Mouse (Mus musculus): ENCODE data around the gene Rpl11. TPM values are rescaled to one million over a fixed set of nuclear protein-coding genes. Genes with fewer than 3 reads are reported as not detected.
A peak's percentile ranks its signal among the peaks of the same experiment; 100 is the strongest.
"Not testable (repeated sequence)": the region's sequence is repeated elsewhere in the genome, so short reads cannot be mapped to it uniquely, and the experiment has no call there.

Gene Rpl11
- 236 and 245 TPM in 2 replicates for polyA plus RNA-seq (2015; fragmentation: Nextera tagmentation; extraction: Ambion mirVana)

GRCm38 (mm10) chr4:136053247-136053596, at the start of gene Rpl11:
Gene Rpl11, minus strand, starts transcription at chr4:136053428.
- Histone ChIP-seq H3K36me3 (peaks cover 34% of the 10 kb centered on the region), H3K9me3 (replicated peaks) (no peaks in the 10 kb centered on the region), H3K4me3 (peak within 1 kb of the TSS; percentile 98), H3K27ac (peak within 1 kb of the TSS; percentile 88), H3K4me1 (replicated peaks) (peaks cover 20% of the 10 kb centered on the region), H3K4me2 (peak within 1 kb of the TSS; percentile 87), H3K27me3 (no peaks in the 10 kb centered on the region), H3K9ac (peak within 1 kb of the TSS; percentile 98)
- WGBS = 0% methylated on average over 21 of the region's 21 CpGs
- peak; percentile 97 for ATAC-seq (replicated peaks; ENCODE audit: insufficient number of reproducible peaks, insufficient read depth, low FRiP score, low read depth)

DNA sequence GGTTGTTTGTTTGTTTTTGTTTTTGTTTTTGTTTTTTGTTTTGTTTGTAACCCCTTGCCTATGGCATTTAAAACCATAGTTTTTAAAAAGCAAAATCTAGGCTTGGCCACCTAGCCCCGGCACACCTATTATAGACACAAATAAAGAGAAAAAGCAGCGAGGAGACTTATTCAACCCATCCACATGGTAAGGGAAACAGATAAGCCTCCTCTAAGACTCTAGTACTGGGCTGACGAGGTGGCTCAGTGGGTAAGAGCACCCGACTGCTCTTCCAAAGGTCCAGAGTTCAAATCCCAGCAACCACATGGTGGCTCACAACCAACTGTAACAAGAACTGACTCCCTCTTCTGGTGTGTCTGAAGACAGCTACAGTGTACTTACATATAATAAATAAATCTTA, 48.5 kb upstream of the Rpl11 start:
- not testable (repeated sequence) for H3K4me2 ChIP-seq; H3K27me3 ChIP-seq; H3K4me3 ChIP-seq; H3K27ac ChIP-seq; H3K9me3 ChIP-seq (replicated peaks); H3K36me3 ChIP-seq; ATAC-seq (replicated peaks; ENCODE audit: insufficient number of reproducible peaks, insufficient read depth, low FRiP score, low read depth); H3K9ac ChIP-seq
- 75% methylated on average over 4 of the region's 4 CpGs for WGBS
- peaks cover 28% of the 10 kb centered on the region for H3K4me1 ChIP-seq (replicated peaks)

- Histone ChIP-seq H3K27me3 (no peaks in the 10 kb centered on the region), H3K4me2 (no peak overlapping the region), H3K4me1 (replicated peaks) (peaks cover 26% of the 10 kb centered on the region), H3K4me3 (no peak overlapping the region), H3K27ac (no peak overlapping the region), H3K9me3 (replicated peaks) (no peaks in the 10 kb centered on the region), H3K36me3 (no peaks in the 10 kb centered on the region), H3K9ac (no peak overlapping the region)
- 47% methylated on average over 12 of the region's 12 CpGs for WGBS
- no peak for ATAC-seq (replicated peaks; ENCODE audit: insufficient number of reproducible peaks, insufficient read depth, low FRiP score, low read depth)
Measured at GRCm38 (mm10) chr4:136100396-136101070, 47.3 kb upstream of the Rpl11 start.

DNA sequence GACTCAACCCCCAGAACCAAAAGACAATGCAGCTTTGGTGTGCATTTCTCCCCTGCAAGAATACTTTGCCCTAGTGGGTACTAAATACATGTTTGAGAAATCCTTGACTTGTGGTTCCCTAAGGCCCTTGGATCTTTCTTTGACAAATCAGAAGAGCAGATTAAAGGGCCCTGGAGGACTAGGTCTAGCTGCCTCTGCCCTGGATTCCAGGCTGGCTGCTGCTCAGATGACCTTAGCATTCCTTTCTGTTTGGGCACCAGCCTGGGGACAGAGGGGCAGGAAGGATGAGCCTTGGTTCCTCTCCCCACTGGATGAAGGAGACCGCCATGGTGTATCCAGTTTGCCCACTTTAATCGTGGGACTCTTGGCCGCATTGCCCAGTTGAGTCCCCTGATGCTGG, 45.2 kb upstream of the Rpl11 start:
- 95% methylated on average over 3 of the region's 3 CpGs for WGBS
- no peak overlapping the region for H3K4me3 ChIP-seq
- H3K4me1 ChIP-seq (replicated peaks) = peaks cover 14% of the 10 kb centered on the region
- no peak overlapping the region for H3K9ac ChIP-seq
- H3K36me3 ChIP-seq = no peaks in the 10 kb centered on the region
- no peak overlapping the region for H3K4me2 ChIP-seq
- no peak for ATAC-seq (replicated peaks; ENCODE audit: insufficient number of reproducible peaks, insufficient read depth, low FRiP score, low read depth)
- H3K9me3 ChIP-seq (replicated peaks) = no peaks in the 10 kb centered on the region
- H3K27me3 ChIP-seq = no peaks in the 10 kb centered on the region
- H3K27ac ChIP-seq = no peak overlapping the region

- H3K9ac ChIP-seq = no peak overlapping the region
- no peak overlapping the region for H3K27ac ChIP-seq
- no peaks in the 10 kb centered on the region for H3K9me3 ChIP-seq (replicated peaks)
- ATAC-seq (replicated peaks; ENCODE audit: insufficient number of reproducible peaks, insufficient read depth, low FRiP score, low read depth) = no peak
- H3K27me3 ChIP-seq = no peaks in the 10 kb centered on the region
- no peak overlapping the region for H3K4me3 ChIP-seq
- no peaks in the 10 kb centered on the region for H3K36me3 ChIP-seq
- H3K4me2 ChIP-seq = no peak overlapping the region
- peaks cover 14% of the 10 kb centered on the region for H3K4me1 ChIP-seq (replicated peaks)
- WGBS = 69% methylated on average over 11 of the region's 11 CpGs
Measured at GRCm38 (mm10) chr4:136096446-136097113, 43.4 kb upstream of the Rpl11 start.

GRCm38 (mm10) chr4:136095490-136096105, 42.4 kb upstream of the Rpl11 start:
- H3K4me2 ChIP-seq = no peak overlapping the region
- no peaks in the 10 kb centered on the region for H3K27me3 ChIP-seq
- WGBS = 72% methylated on average over 9 of the region's 9 CpGs
- H3K4me3 ChIP-seq = no peak overlapping the region
- H3K4me1 ChIP-seq (replicated peaks) = peaks cover 11% of the 10 kb centered on the region
- ATAC-seq (replicated peaks; ENCODE audit: insufficient number of reproducible peaks, insufficient read depth, low FRiP score, low read depth) = no peak
- no peaks in the 10 kb centered on the region for H3K36me3 ChIP-seq
- no peak overlapping the region for H3K9ac ChIP-seq
- no peak overlapping the region for H3K27ac ChIP-seq
- H3K9me3 ChIP-seq (replicated peaks) = no peaks in the 10 kb centered on the region

DNA sequence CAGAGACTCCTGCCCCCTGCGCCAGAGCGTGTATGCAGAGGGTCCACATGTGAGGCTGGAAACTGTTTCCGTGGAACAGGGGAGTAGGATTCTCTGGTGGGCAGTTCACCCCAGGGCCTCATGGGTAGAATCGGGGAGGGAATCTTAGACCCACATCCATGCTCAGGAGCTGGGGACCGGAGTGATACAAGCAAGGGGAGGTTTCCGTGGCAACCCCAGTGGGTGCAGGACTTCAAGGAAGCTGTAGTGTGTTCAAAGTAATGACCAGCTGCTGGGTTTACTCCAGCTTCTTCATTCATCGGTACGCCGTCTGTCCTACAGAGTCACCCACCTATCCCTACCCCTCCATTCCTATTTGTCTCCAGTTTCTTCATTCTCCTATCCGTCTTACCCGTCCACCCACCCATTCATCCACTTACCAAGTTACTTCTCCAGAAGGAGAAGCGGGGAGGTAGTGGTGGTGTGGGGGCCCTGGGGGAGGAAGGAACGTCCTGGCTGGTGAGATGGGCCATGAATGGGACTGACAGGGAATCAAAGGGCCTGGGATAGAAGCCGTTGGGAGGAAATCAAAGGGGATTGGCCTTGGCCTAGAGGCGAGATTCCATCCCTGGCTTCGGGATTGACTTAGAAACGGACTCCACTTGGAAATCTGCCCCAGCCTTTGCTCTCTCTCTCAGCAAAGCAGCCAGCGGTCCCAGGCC, 41.4 kb upstream of the Rpl11 start:
- Histone ChIP-seq H3K9me3 (replicated peaks) (no peaks in the 10 kb centered on the region), H3K27me3 (no peaks in the 10 kb centered on the region), H3K4me1 (replicated peaks) (peaks cover 2% of the 10 kb centered on the region), H3K9ac (no peak overlapping the region), H3K4me2 (no peak overlapping the region), H3K36me3 (no peaks in the 10 kb centered on the region), H3K4me3 (no peak overlapping the region), H3K27ac (no peak overlapping the region)
- no peak for ATAC-seq (replicated peaks; ENCODE audit: insufficient number of reproducible peaks, insufficient read depth, low FRiP score, low read depth)
- 81% methylated on average over 18 of the region's 18 CpGs for WGBS

DNA sequence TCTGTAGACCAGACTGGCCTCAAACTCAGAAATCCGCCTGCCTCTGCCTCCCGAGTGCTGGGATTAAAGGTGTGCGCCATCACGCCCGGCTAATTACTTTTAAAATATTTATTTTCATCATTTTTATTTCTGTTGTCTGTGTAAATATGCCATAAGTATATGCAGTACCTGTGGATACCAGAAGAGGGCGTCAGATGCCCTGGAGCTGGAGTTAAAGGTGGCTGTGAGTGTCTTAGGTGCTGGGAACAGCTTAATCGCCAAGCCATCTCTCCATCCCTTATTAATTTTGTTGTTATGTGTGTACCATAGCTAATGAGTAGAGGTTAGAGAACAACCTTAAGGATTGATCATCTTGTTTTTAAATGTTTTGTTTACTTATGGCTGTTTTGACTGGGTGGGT, 39.3 kb upstream of the Rpl11 start:
- Histone ChIP-seq H3K27ac (no peak overlapping the region), H3K4me2 (no peak overlapping the region), H3K4me3 (no peak overlapping the region), H3K4me1 (replicated peaks) (no peaks in the 10 kb centered on the region; the same call in none of the 2 replicates), H3K9me3 (replicated peaks) (no peaks in the 10 kb centered on the region), H3K9ac (no peak overlapping the region), H3K36me3 (no peaks in the 10 kb centered on the region), H3K27me3 (no peaks in the 10 kb centered on the region)
- 81% methylated on average over 7 of the region's 7 CpGs for WGBS
- no peak for ATAC-seq (replicated peaks; ENCODE audit: insufficient number of reproducible peaks, insufficient read depth, low FRiP score, low read depth)

DNA sequence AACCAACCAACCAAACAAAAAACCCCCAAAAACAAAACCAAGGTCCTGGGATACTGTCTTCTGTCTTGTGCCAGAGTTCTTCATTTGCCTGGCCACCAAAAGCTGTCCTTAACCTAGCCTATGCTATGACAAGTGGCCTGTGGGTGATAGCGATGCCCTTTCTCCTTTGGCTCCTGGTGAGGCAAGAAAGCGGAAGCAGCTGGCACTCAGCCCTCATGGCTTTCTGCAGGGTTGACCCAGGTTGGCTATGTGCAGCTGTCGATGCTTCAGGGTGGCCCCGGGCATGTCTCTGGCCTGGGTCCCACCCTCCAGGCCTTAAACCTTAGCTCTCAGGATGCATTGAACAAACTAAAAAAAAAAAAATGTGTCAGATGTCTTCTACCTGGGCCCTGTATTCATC, 38.1 kb upstream of the Rpl11 start:
- no peak overlapping the region for H3K27ac ChIP-seq
- no peak overlapping the region for H3K4me2 ChIP-seq
- no peaks in the 10 kb centered on the region for H3K9me3 ChIP-seq (replicated peaks)
- H3K36me3 ChIP-seq = no peaks in the 10 kb centered on the region
- no peak for ATAC-seq (replicated peaks; ENCODE audit: insufficient number of reproducible peaks, insufficient read depth, low FRiP score, low read depth)
- WGBS = 97% methylated on average over 4 of the region's 4 CpGs
- H3K27me3 ChIP-seq = no peaks in the 10 kb centered on the region
- no peaks in the 10 kb centered on the region; the same call in none of the 2 replicates for H3K4me1 ChIP-seq (replicated peaks)
- H3K4me3 ChIP-seq = no peak overlapping the region
- no peak overlapping the region for H3K9ac ChIP-seq

- H3K9me3 ChIP-seq (replicated peaks) = no peaks in the 10 kb centered on the region
- WGBS = 52% methylated on average over 11 of the region's 11 CpGs
- no peak overlapping the region for H3K4me3 ChIP-seq
- 0 out of 2 replicates have a peak overlapping the region, but pooled peaks have one; percentile 55 for H3K27ac ChIP-seq
- H3K27me3 ChIP-seq = no peaks in the 10 kb centered on the region
- no peak overlapping the region for H3K9ac ChIP-seq
- no peaks in the 10 kb centered on the region; the same call in none of the 2 replicates for H3K4me1 ChIP-seq (replicated peaks)
- no peak overlapping the region for H3K4me2 ChIP-seq
- H3K36me3 ChIP-seq = no peaks in the 10 kb centered on the region
- no peak for ATAC-seq (replicated peaks; ENCODE audit: insufficient number of reproducible peaks, insufficient read depth, low FRiP score, low read depth)
Measured at GRCm38 (mm10) chr4:136089748-136090583, 36.7 kb upstream of the Rpl11 start.
